Mouse (Mus musculus) neural tube, embryonic 10.5 days (tissue): ENCODE measurements at regions not wholly inside any gene's neighbourhood (a gene's known extent, or its start where the extent isn't known, plus 50 kb on each side); places are given as distances from the start of the nearest gene placed in this dataset.
"Not testable (repeated sequence)": the region's sequence is repeated elsewhere in the genome, so short reads cannot be mapped to it uniquely, and the experiment has no call there.

Source experiments
- DNase-seq: peaks from one replicate; pipeline ENCODE4 v3.0.0-alpha.2; 2017; ENCODE audit warnings: low spot score; ENCODE audit errors: extremely low spot score

DNA sequence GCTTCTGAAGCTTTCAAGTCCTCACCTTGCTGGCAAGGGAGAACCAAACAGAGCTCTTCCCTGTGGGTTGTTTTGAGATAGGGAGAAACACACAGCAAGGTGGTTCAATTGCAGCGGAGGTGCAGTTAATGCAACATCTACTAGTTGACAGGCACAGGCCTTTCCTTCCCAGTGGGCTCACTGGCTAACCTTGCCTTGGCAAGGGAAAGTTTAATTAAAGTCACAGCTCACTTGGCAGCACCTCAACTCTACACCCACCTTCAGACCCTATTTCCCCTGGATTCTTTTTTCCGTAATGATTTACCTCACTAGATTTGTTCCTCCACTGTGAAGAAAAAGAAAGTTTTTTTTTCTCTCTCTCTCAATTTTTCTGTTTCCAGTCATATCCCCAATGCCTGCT is 314.5 kb downstream of the Tlr4 start:
- DNase-seq: no peak

DNA sequence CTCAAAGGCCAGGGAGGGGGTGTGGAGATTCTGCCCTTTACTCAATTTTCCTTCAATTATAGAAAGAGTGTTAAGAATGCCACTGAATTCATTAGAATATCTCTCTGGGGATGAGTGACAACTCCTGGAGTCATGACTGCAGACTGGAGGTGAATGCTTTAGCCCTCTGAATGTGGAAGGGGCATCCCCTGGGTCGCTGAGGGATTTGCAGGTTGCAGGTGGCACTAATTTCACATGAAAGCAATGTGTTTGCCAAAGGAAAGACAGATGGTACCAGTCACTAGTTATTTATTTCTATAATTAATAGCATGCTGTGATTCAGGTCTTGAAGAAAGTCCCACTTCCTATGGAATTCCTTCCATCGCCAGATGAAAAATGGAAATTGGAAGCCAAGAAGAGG is 321.1 kb downstream of the Tlr4 start:
- no peak for DNase-seq

DNA sequence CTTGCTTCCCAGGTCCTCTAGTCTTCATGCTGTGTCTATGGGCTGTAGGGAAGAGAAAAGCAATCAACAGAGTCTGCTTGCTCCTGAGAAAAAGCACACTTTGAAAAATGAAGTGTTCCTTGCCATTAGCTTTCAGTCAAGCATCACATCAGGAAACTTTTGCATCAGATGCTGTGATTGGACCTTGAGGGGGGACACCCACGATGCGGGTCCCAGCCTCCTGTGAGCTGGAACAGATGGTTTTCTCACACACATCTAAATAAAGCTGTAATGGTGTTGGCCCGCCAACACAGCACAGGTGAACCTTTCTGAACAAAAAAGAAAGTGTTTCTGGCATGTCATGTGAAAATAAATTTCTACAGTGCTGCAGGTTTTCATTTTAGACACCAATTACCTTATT is 335.3 kb downstream of the Tlr4 start:
- no peak for DNase-seq

DNA sequence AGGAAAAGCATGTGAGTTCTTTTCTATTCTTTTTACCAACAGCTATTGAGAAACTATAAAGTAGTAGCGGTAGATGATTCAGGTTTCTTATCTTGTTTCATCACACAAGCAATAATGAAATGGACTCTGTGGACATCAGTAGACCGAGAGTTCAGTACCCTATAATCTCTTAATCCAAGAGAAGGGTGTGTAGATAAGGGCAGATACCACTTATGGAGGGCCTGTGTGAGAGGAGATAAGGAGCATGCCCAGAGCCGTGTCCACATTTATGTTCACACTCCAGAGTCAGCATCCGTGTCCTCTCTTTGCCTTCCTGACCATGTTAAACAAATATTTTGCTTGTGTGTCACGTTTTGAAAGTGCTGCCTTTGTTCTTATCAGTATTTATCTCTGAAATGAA is 340.3 kb downstream of the Tlr4 start:
- DNase-seq: no peak

DNA sequence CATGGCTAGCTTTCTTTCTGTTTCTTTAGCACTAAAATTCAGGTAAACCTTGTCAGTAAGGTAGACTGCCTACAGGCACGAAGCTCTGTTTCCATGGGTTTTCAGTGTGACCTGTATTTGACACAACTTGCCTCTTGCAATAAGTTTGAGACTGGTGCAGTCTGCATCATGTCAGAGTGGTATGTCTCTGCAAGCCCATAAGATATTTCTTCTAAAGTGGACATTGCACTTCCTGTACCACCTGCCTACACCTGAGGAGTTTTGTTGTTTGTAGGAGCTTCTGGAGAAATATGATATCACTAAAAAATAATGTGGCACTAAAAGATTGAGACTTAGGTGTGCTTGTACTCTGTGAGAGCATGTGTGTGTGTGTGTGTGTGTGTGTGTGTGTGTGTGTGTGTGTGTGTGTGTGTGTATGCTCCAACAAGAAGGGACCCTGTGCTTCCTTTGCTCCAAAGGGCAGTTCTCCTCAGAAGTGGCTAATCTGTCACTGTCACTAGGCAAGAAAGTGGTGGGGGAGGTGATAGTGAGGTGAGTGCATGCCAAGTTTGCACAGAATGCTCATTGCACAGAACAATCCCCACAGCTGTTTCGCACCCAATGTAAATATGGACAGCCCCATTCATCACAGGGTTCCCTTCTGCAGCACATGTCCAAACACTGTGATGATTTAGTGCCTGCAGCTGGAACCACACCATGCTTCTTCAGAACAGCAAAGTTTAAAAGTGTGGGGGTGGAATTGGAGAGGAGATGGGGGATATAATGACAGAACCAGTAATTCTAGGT is 360.5 kb downstream of the Tlr4 start:
- peak; percentile 57 for DNase-seq

DNA sequence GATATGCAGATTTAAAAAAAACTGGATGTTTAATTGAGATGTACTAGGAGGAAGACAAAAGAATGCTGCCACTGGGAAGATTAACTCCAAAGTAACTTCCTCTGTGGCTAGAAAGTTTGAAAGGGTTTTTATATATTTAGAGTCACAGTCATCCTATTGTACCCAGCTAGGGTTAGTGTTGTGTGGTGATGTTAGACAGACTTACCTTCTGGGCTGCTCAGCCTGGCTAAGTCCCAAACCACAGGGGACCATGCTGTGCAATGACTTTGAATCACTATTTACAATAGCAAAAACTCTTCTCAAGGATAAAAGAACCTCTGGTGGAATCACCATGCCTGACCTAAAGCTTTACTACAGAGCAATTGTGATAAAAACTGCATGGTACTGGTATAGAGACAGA is 363.2 kb downstream of the Tlr4 start:
- DNase-seq: no peak

- no peak for DNase-seq
Measured at GRCm38 (mm10) chr4:67194425-67194824, 367.0 kb downstream of the Tlr4 start.

- no peak for DNase-seq
Measured at GRCm38 (mm10) chr4:67196907-67197306, 369.5 kb downstream of the Tlr4 start.

GRCm38 (mm10) chr4:67208406-67208805 is 381.0 kb downstream of the Tlr4 start:
- not testable (repeated sequence) for DNase-seq

- no peak for DNase-seq
Measured at GRCm38 (mm10) chr4:67213363-67213762, 386.0 kb downstream of the Tlr4 start.

- no peak for DNase-seq
Measured at GRCm38 (mm10) chr4:67224533-67224932, 397.1 kb downstream of the Tlr4 start.

DNA sequence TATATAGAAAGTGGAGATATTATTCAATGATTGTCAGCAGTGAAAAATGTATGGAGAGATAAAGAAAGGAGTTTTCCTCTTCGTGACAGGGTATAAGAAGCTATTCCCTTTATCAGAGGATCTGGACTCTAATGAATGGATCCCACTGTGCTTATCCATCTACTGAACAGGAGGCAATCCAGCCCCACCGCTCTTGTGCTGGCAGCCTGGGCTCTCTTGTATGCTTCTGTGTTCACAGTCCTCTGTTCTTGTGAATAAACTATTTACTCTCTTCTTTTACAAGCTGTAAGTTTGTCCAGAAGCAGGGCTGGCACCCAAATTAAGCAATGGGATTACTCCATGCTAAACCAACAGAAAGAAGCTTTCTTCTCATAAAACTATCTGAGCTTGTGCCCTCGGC is 401.8 kb downstream of the Tlr4 start:
- no peak for DNase-seq

GRCm38 (mm10) chr4:67273553-67273952 is 446.2 kb downstream of the Tlr4 start:
- no peak for DNase-seq

DNA sequence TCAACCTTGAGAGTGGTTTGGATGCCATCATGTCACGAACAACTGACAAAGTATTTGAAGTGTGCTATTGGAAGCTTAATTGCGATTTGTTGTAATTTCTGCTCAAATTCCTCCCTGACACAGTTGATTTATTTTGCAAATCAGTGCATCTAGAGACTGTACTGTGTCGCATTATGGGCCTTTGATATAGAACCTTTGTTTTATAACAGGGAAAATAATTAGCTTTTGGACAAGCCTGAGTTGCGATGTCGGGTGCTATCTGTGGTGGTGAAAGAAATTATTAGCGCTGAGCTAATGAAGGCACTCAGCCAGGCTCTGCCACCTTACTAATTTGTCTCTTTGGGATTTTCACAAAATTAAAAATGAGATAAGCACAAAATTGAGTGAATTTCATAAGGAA is 473.6 kb downstream of the Tlr4 start:
- DNase-seq: no peak

- no peak for DNase-seq
Measured at GRCm38 (mm10) chr4:67301740-67302139, 474.4 kb downstream of the Tlr4 start.

- not testable (repeated sequence) for DNase-seq
Measured at GRCm38 (mm10) chr4:67320098-67320497, 492.7 kb downstream of the Tlr4 start.
